Mouse (Mus musculus) E14TG2a.4 (cell line): ENCODE results near the gene Dolpp1.
A peak's percentile ranks its signal among the peaks of the same experiment; 100 is the strongest.
"Not testable (repeated sequence)": the region's sequence is repeated elsewhere in the genome, so short reads cannot be mapped to it uniquely, and the experiment has no call there.

Experiments
- H3K27me3 ChIP-seq: 2 replicates; pipeline ENCODE4 v1.6.1; 2014; ENCODE audit warnings: low read length, control low read depth; ENCODE audit not compliant: insufficient read depth
- H3K36me3 ChIP-seq: 2 replicates; pipeline ENCODE4 v1.6.1; 2014; ENCODE audit warnings: low read length, control low read depth; ENCODE audit not compliant: insufficient read depth
- H3K4me1 ChIP-seq: replicated peaks from 2 replicates; pipeline ENCODE4 v1.6.1; 2014; ENCODE audit warnings: low read depth, low read length, control low read depth
- H3K4me3 ChIP-seq: replicated peaks from 2 replicates; pipeline ENCODE4 v1.5.1; 2014; ENCODE audit warnings: mild to moderate bottlenecking, low read length
- H3K9me3 ChIP-seq: 2 replicates; pipeline ENCODE4 v1.6.1; 2014; ENCODE audit warnings: low read length, control low read depth
- CTCF ChIP-seq: conservative IDR thresholded peaks from 2 replicates; pipeline ENCODE4 v1.5.1; 2014; ENCODE audit warnings: low read length
- NANOG ChIP-seq: IDR thresholded peaks from 2 replicates; pipeline ENCODE4 v1.6.1; 2014; ENCODE audit warnings: borderline replicate concordance, low read length, mixed read lengths
- POU5F1 ChIP-seq: IDR thresholded peaks from 2 replicates; pipeline ENCODE4 v1.6.1; 2014; ENCODE audit warnings: low read length, borderline replicate concordance

The Dolpp1 gene

DNA sequence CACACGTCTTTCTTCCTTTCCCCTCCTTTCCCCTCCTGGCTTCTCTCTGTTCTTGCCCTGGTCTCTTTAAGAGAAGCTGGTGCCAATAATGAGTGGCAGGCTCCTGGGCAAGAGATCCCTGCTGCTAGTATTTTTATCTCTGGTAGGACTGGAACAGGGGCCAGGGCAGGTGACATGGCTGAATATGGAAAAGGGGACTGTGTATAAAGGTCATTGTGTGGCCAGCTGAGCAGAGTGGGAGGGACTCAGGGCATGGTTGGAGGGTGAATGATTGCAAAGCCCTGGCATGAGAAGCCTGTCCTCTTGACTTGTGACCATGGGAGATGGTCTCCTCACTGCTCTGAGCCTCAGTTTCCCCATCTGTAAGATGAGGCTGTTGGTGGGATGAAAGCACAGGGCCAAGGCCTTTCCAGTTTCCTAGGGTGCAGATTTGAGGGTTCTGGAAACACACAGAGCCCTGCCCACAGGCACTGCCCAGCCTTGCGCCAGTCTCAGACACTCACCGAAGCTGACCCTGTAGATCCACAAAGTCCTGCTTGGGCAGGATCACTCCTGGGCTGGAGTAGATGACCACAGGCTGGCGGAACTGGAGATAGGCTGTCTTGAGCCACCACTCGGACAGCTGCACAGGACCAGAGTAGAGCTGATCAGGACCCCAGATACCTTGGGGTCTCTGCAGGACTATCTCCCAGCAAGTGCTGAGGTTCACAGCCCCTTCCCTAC is 17.6 kb downstream of the Dolpp1 start:
- no peaks in the 10 kb centered on the region for H3K9me3 ChIP-seq
- H3K4me1 ChIP-seq = peaks cover 46% of the 10 kb centered on the region
- no peak for TF ChIP-seq NANOG
- no peak for TF ChIP-seq CTCF
- TF ChIP-seq POU5F1 = no peak
- peaks cover 65% of the 10 kb centered on the region for H3K36me3 ChIP-seq
- H3K27me3 ChIP-seq = peaks cover 18% of the 10 kb centered on the region
- H3K4me3 ChIP-seq = no peak overlapping the region

GRCm38 (mm10) chr2:30413038-30413973 is 21.3 kb downstream of the Dolpp1 start:
- peaks cover 46% of the 10 kb centered on the region for H3K36me3 ChIP-seq
- H3K4me1 ChIP-seq = peaks cover 43% of the 10 kb centered on the region
- no peak overlapping the region for H3K4me3 ChIP-seq
- no peak for TF ChIP-seq POU5F1
- no peak for TF ChIP-seq CTCF
- no peak for TF ChIP-seq NANOG
- no peaks in the 10 kb centered on the region for H3K9me3 ChIP-seq
- H3K27me3 ChIP-seq = peaks cover 21% of the 10 kb centered on the region

DNA sequence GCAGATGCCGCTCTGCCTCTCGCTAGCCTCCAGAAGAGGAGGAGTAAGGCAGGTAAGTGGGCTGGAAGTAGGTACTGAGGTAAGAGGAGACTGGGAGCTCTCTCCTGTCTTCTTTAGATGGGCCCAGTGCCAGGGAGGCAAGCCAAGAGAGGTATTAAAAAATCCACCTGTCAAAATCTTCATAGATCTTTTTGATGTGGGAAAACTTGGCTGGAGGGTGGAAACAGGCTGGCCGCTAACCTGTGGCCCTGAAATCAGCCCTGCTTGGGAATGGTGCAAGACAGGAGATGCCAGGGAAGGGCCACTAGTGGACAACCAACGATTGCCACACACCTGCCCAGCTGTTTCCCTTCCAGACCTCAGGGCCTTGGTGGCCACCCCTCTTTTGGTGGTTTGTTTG is 22.0 kb downstream of the Dolpp1 start:
- peaks cover 21% of the 10 kb centered on the region for H3K27me3 ChIP-seq
- H3K36me3 ChIP-seq = peaks cover 40% of the 10 kb centered on the region
- peak overlapping the region; percentile 95 for H3K4me3 ChIP-seq
- H3K9me3 ChIP-seq = no peaks in the 10 kb centered on the region
- TF ChIP-seq NANOG (no peak), CTCF (no peak), POU5F1 (no peak)
- H3K4me1 ChIP-seq = peaks cover 51% of the 10 kb centered on the region

GRCm38 (mm10) chr2:30414681-30415080 is 22.6 kb downstream of the Dolpp1 start:
- TF ChIP-seq POU5F1 (no peak), NANOG (no peak), CTCF (no peak)
- Histone ChIP-seq H3K36me3 (peaks cover 36% of the 10 kb centered on the region), H3K4me3 (peak overlapping the region; percentile 95), H3K4me1 (peaks cover 55% of the 10 kb centered on the region), H3K9me3 (no peaks in the 10 kb centered on the region), H3K27me3 (peaks cover 21% of the 10 kb centered on the region)

DNA sequence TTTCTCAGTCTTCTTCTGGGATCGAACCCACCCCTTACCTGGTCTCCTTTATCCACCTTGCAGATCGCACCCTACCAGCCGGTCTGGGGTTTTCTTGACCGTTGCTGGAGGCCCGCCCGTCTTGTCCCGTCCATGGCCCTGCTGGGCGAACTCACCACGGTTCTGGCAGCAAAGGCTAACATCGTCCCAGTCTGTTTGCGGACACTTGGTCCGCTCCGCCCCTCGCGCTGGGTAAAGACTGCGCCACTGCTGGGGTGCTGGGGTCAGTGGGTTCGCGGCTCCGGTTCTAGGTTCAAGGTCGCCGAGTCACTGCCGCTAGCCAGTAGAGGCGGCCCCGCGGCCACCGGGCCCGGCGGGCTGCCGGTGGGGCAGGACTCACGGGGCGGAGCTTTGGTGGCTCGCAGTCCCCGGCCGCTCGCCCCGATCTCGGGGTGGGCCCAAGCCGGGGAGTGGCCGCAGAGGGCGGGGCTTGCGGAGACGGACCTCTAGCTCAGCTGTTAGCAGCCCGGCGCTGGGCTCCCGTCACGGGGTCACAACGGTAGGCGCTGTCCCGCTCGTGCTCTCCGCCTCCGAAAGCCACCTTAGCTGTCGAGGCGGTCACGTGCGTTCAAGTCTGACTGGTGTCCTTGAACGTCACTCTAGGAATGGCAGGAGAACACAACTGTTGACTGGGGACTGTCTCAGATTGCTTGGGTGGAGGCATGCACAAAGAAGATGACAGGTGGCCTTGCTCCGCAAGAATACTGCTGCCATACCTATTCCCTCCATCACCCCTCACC is 23.3 kb downstream of the Dolpp1 start, which contains the start of gene Crat:
Gene Crat, minus strand, starts transcription at position 657 of the 779 bp plus-strand sequence.
- Histone ChIP-seq H3K36me3 (peaks cover 36% of the 10 kb centered on the region), H3K9me3 (no peaks in the 10 kb centered on the region), H3K4me1 (peaks cover 55% of the 10 kb centered on the region), H3K27me3 (peaks cover 21% of the 10 kb centered on the region), H3K4me3 (peak within 1 kb of the TSS; percentile 95)
- no peak for TF ChIP-seq POU5F1
- TF ChIP-seq CTCF = no peak
- no peak for TF ChIP-seq NANOG

DNA sequence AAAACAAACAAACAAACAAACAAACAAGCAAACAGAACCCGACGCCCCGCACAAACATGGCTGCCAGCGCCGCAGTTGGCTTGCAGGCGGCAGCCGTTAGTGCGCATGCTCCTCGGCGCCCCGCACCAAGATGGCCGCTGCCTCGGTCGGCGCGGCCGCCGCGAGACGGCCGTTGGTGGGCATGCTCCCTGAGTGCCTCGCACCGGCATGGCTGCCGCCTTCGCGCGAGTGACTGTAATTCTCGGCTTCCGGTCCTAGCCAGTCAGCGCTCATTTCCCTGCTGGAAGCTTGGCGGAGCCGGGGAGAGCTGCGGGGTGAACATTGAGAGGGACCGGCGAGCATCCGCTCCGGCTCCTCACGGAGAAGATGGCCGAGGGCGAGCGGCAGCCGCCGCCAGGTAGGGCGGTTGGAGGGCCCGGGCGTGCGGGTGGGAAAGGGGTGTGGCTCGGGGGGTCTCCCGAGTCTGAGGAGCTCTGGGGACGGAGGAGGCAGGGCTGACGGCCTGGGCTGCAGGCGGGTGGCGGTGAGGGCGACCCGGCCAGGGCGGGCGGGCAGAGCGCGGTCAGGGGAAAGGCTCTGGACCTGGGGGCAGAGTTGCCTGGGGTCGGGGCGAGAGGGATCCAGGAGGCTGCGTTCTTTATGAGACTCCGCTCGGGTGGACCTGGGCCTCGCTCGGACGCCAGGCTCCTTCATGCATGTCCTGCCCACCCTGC is 24.0 kb downstream of the Dolpp1 start, which contains the start of gene Ptpa:
Gene Ptpa, plus strand, starts transcription at position 104 of the 713 bp plus-strand sequence.
- Histone ChIP-seq H3K4me1 (peaks cover 60% of the 10 kb centered on the region), H3K4me3 (peak within 1 kb of the TSS; percentile 95), H3K36me3 (peaks cover 39% of the 10 kb centered on the region), H3K9me3 (no peaks in the 10 kb centered on the region), H3K27me3 (peaks cover 21% of the 10 kb centered on the region)
- TF ChIP-seq NANOG = no peak
- no peak for TF ChIP-seq CTCF
- no peak for TF ChIP-seq POU5F1

GRCm38 (mm10) chr2:30416649-30416965 is 24.6 kb downstream of the Dolpp1 start:
- Histone ChIP-seq H3K27me3 (peaks cover 21% of the 10 kb centered on the region), H3K4me1 (peaks cover 65% of the 10 kb centered on the region), H3K36me3 (peaks cover 38% of the 10 kb centered on the region), H3K9me3 (no peaks in the 10 kb centered on the region), H3K4me3 (peak overlapping the region; percentile 95)
- TF ChIP-seq NANOG = no peak
- no peak for TF ChIP-seq CTCF
- no peak for TF ChIP-seq POU5F1

DNA sequence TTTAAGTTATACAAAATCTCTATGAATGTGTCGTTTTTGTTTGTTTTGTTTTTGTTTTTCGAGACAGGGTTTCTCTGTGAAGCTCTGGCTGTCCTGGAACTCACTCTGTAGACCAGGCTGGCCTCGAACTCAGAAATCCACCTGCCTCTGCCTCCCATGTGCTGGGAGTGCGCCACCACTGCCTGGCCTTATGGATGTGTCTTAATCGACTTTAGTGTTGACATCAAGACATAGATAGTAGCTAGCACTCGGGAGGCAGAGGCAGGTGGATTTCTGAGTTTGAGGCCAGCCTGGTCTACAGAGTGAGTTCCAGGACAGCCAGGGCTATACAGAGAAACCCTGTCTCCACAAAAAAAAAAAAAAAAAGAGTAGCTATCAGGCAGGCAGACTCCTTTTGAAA is 25.1 kb downstream of the Dolpp1 start:
- Histone ChIP-seq H3K36me3 (peaks cover 35% of the 10 kb centered on the region), H3K27me3 (peaks cover 21% of the 10 kb centered on the region), H3K4me1 (peaks cover 69% of the 10 kb centered on the region), H3K4me3 (peak overlapping the region; percentile 95)
- not testable (repeated sequence) for H3K9me3 ChIP-seq
